ENCODE assay signal across 19 mouse cellular contexts in the genomic region with DNA sequence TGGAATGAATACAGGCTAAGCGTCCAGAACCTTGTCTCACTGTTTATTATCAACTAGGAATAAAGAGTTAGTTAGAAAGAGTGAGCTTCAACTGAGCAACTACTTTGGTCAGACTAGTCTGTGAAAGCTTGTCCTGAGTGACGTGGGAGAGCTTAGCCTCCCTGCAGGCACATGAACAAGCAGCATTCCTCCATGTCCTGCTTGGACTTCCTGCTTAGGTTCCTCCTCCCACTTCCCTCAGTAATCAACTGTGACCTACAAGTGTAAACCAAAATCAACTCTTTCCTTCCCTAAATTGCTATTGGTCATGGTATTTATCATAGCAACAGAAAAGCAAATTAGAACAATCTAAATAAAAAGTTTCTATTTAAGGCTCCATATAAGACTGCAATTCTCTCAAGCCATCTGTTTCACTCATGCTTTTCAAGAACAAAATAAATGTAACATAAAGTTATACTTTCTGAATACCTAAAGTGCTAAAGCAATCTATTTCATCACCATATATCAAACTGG. TPM values are rescaled to one million over a fixed set of nuclear protein-coding genes. Genes with fewer than 3 reads are reported as not detected.
DNase-seq lines count a peak whose midpoint lies in the region; ATAC-seq lines count a peak whose summit lies in the region.
"Had no signal": no experiment of that assay in that cellular context is flagged by ENCODE, and none has a peak within 500 bp of the region (broad histone marks: within the 10 kb centered on the region; RNA-seq: fewer than 3 reads in every experiment).

No protein-coding gene starts in this region.

- no peak for ATAC-seq in activated CD4-positive, CD25-positive, alpha-beta regulatory T cell, adult 4 months

- peak; percentile 3 for DNase-seq in heart, adult 8-10 months (ENCODE audit: low spot score)
- no peak for DNase-seq in heart, adult 11 months
- DNase-seq in 416B (ENCODE audit: low read depth) = peak; percentile 13
- peak; percentile 33 for DNase-seq in adipocyte (ENCODE audit: low spot score)
- peak; percentile 17 for DNase-seq in lung, postnatal 25 days (ENCODE audit: low spot score)
- no peak for DNase-seq in cerebellum, adult 11-12 months
- DNase-seq: adrenal gland, postnatal 25 days; cerebellum, adult 11 months; cerebellum, postnatal 14 days; gastrocnemius, postnatal 10 days; heart, postnatal 14 days; kidney, adult 2 months; kidney, postnatal 14 days; liver, embryonic 13.5 days; midbrain, embryonic 14.5 days; right cerebral cortex, postnatal 25 days; spleen, adult 18-20 months; thymus, postnatal 25 days had no signal

RNA-seq across cellular contexts. Expression of gene Smap1, which starts 54.7 kb away (rescaled TPM):
- total RNA-seq in heart, adult 8-10 months (2022) = 10 to 100 TPM; 13.9 to 18.3 (median 17.5) TPM
- 10 to 100 TPM; 51.2 to 53.3 TPM for polyA plus RNA-seq in activated CD4-positive, CD25-positive, alpha-beta regulatory T cell, adult 4 months (2017; shearing (Covaris generic))

Comparison
In these comparisons a context has a peak if more than half of its experiments do, and no peak if none do; other contexts are left out.
1. DNase-seq: peak in heart, adult 8-10 months (single experiment), 416B (single experiment), adipocyte (single experiment) and lung, postnatal 25 days (single experiment); none in heart, adult 11 months (single experiment) and cerebellum, adult 11-12 months (single experiment).